Mouse (Mus musculus) liver, embryonic 16.5 days (tissue): Measurements from ENCODE around the gene Met. TPM values are rescaled to one million over a fixed set of nuclear protein-coding genes. Genes with fewer than 3 reads are reported as not detected.

Experiments used
- ATAC-seq: fragments of 200-750 bp; cut with Nextera tagmentation; 2 replicates; pipeline ENCODE4 v1.8.0; 2017; ENCODE audit warnings: low read depth, mild to moderate bottlenecking, moderate number of reproducible peaks, moderate library complexity
- H3K27ac ChIP-seq: fragments of 300-500 bp; sonication (generic); 2 replicates; pipeline ENCODE4 v1.5.1; 2014; ENCODE audit warnings: mild to moderate bottlenecking, low read length
- H3K27me3 ChIP-seq: fragments of 300-500 bp; sonication (generic); 2 replicates; pipeline ENCODE4 v1.6.1; 2014; ENCODE audit warnings: low read depth, low read length, mixed read lengths; ENCODE audit not compliant: control insufficient read depth, insufficient read depth
- H3K36me3 ChIP-seq: fragments of 300-500 bp; sonication (generic); 2 replicates; pipeline ENCODE4 v1.6.1; 2014; ENCODE audit warnings: mild to moderate bottlenecking; ENCODE audit not compliant: control insufficient read depth, insufficient read depth
- H3K4me1 ChIP-seq: fragments of 300-500 bp; sonication (generic); 2 replicates; pipeline ENCODE4 v1.6.1; 2014; ENCODE audit warnings: low read depth, low read length, mixed read lengths; ENCODE audit not compliant: control insufficient read depth
- H3K4me2 ChIP-seq: fragments of 300-500 bp; sonication (generic); 2 replicates; pipeline ENCODE4 v1.6.1; 2014; ENCODE audit warnings: low read depth, low read length, mixed read lengths
- H3K4me3 ChIP-seq: fragments of 300-500 bp; sonication (generic); 2 replicates; pipeline ENCODE4 v1.5.1; 2014; ENCODE audit warnings: low read depth, mild to moderate bottlenecking, low read length
- H3K9ac ChIP-seq: fragments of 300-500 bp; sonication (generic); 2 replicates; pipeline ENCODE4 v1.6.1; 2014; ENCODE audit warnings: low read depth, low read length
- H3K9me3 ChIP-seq: fragments of 300-500 bp; sonication (generic); replicated peaks from 2 replicates; pipeline ENCODE4 v1.6.1; 2016; ENCODE audit warnings: low read length; ENCODE audit not compliant: control insufficient read depth
- WGBS: fragments of 180-500 bp; shearing (Covaris S2); extraction: QIAGEN DNeasy Blood & Tissue Kit; methylation state at CpG from one replicate; pipeline ENCODE4 v1.1.7; 2014; ENCODE audit not compliant: insufficient replicate concordance; 5-methylcytosine and 5-hydroxymethylcytosine counted together
- polyA plus RNA-seq: library from polyadenylated mRNA; unstranded; fragments of >200 nt; fragmentation: Nextera tagmentation; extraction: Ambion mirVana; gene quantifications from 2 replicates; pipeline ENCODE4 v1.2.1, GENCODE M21; 2015

The Met gene
- polyA plus RNA-seq, 1 experiment from 2014 or later, result 6.9 TPM

DNA sequence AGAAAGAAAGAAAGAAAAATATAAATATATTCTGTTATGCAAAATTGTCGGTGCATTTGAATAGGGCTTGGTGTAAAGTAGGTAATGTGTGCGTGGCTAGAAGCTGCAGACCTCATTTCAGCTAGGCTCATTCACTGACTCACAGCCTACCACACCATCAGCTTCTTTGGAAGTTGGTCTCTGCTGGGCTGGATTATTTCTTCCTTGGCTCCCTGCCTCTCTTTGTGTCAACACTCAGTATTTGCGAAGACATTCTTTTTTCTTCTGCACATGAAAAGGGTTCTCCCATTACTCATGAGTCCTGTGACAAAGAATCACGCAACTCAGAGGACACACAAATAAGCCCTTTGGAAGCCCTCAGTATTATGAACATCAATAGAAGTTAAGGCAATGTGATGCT, 37.8 kb downstream of the Met start:
- 77% methylated on average over 4 of the region's 4 CpGs for WGBS
- Histone ChIP-seq H3K27ac (no peak overlapping the region), H3K9ac (no peak overlapping the region), H3K4me2 (no peak overlapping the region), H3K9me3 (no peaks in the 10 kb centered on the region), H3K36me3 (no peaks in the 10 kb centered on the region), H3K4me1 (peaks cover 4% of the 10 kb centered on the region), H3K4me3 (no peak overlapping the region), H3K27me3 (no peaks in the 10 kb centered on the region)
- no peak for ATAC-seq

DNA sequence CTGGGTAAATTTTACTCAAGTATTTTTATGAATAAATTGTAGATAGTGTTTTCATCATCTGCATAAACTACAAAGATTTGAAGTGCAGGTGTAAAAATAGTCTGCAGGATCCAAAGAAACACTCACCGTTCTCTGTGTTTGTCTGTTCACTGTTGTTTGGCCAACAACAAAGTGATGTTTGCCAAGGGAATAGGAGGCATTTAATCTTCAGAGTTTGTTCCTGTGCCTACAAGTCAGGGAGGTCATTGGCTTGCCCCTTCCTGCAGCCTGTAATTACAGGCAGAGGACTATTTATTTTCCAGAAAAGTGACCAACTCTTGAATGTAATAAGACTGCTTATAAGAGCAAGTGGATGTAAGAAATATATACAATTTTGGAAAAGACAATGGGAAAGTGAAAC, 38.7 kb downstream of the Met start:
- Histone ChIP-seq H3K9ac (no peak overlapping the region), H3K27ac (no peak overlapping the region; the same call in 1 of the 2 replicates), H3K4me2 (no peak overlapping the region), H3K36me3 (no peaks in the 10 kb centered on the region), H3K27me3 (no peaks in the 10 kb centered on the region), H3K4me3 (no peak overlapping the region), H3K4me1 (no peaks in the 10 kb centered on the region; the same call in 1 of the 2 replicates), H3K9me3 (no peaks in the 10 kb centered on the region)
- WGBS, result 54% methylated on average over 1 of the region's 1 CpGs
- no peak for ATAC-seq

DNA sequence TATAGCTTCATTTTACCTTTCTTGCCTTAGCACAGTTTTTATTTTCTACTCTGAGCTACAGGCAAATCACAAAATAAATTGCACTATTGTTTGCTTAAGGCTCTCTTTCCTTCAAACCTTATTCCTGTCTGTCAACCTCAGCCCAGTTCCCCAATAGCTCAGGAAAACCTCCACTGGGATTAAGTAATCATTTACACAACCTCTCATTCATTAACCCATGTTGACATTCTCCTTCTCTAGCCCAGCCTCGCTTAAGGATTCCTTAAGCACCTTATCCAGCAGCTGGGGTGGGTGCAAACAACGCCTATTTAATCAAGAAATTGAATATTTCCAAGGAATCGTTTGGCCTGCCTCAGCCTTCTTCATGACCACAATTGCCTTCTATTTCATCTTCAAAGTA, 40.1 kb downstream of the Met start:
- H3K9me3 ChIP-seq, result no peaks in the 10 kb centered on the region
- no peak overlapping the region for H3K4me3 ChIP-seq
- WGBS, result 45% methylated on average over 3 of the region's 3 CpGs
- ATAC-seq, result peak; percentile 77
- no peak overlapping the region for H3K9ac ChIP-seq
- no peaks in the 10 kb centered on the region for H3K27me3 ChIP-seq
- no peaks in the 10 kb centered on the region for H3K36me3 ChIP-seq
- H3K27ac ChIP-seq, result no peak overlapping the region
- H3K4me2 ChIP-seq, result no peak overlapping the region
- H3K4me1 ChIP-seq, result no peaks in the 10 kb centered on the region; the same call in 1 of the 2 replicates

DNA sequence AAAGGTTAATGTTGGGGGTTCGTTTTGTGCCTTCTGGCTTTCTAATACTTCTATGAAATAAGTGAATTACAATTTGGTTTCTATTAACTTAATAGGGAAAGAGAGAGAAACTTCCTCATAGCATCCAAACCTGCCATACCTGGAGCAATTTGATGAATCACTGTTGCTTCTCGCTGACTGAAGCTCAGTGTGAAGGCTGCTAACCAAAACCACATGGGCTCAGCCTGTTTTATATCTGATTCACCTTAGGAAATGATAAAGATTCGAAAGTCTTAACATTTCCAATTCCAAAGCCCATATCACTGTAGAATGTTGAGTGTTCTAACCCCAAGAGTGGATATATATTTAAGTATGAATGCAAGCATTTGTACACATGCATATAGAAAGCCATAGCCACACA, 41.9 kb downstream of the Met start:
- Histone ChIP-seq H3K36me3 (no peaks in the 10 kb centered on the region), H3K4me3 (no peak overlapping the region), H3K27me3 (no peaks in the 10 kb centered on the region), H3K9me3 (no peaks in the 10 kb centered on the region), H3K9ac (no peak overlapping the region), H3K4me1 (no peaks in the 10 kb centered on the region; the same call in 1 of the 2 replicates), H3K27ac (no peak overlapping the region), H3K4me2 (no peak overlapping the region)
- 44% methylated on average over 3 of the region's 3 CpGs for WGBS
- no peak for ATAC-seq

DNA sequence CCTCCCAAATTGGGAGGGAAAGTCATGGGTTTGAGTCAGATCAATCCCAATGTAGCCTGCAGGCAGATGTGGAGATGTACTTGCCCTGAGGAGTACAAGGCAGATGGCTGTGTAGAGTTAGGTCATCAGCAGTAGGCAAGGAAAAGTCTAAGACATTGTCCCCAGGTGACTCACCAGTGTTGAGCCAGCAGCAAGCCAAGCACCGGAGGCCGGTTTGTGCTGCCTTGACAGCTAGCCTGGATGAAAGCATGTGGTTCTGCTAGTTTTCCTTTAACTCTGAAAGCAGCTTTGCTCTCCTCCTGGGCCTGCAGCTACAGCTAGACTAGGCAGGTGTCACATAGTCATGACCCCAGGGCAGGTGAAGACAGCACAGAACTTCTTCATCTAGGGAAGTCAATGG, 43.2 kb downstream of the Met start:
- no peaks in the 10 kb centered on the region; the same call in 1 of the 2 replicates for H3K4me1 ChIP-seq
- no peak overlapping the region for H3K4me2 ChIP-seq
- no peaks in the 10 kb centered on the region for H3K27me3 ChIP-seq
- no peak overlapping the region for H3K27ac ChIP-seq
- no peak overlapping the region for H3K4me3 ChIP-seq
- no peaks in the 10 kb centered on the region for H3K9me3 ChIP-seq
- H3K9ac ChIP-seq, result no peak overlapping the region
- H3K36me3 ChIP-seq, result no peaks in the 10 kb centered on the region
- ATAC-seq, result no peak
- WGBS, result 65% methylated on average over 2 of the region's 2 CpGs

GRCm38 (mm10) chr6:17508184-17508583, 44.6 kb downstream of the Met start:
- no peak overlapping the region for H3K27ac ChIP-seq

DNA sequence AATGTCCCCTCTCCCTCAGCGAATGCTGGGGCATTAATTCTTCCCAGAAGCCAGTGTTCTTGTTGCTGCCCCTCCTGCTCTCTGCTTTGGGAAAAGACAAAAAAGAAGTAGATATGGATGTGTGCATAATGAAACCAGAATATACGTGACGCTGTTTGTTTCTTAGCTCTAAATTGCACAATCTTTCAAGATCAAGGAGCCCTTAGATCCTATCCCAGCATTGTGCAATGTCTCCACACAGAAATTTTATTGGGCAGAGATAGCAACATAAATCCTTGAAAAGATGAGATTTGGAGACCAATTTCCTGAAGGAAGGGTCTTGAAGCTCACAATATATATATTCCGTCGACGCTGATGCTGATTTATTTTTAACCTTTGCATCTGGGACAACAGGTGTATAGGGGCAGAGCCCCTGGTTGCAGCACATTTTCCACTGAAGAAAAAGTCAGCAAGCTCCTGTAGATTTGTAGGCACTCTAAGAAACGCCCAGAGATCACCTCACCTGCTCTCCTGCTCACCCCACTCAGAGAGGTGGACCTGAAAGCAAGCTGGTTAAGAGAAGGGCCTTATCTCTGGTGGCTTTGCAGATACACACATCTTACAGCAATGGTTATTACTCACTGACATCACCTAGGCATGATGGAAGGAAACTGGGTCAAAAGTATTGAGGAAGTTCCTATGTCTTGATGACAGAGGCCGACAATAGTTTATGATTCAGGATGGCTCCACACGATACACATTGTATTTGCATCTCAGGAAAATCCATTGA, 45.2 kb downstream of the Met start:
- no peak overlapping the region for H3K4me3 ChIP-seq
- no peaks in the 10 kb centered on the region for H3K27me3 ChIP-seq
- H3K4me1 ChIP-seq, result no peaks in the 10 kb centered on the region; the same call in 1 of the 2 replicates
- 55% methylated on average over 9 of the region's 9 CpGs for WGBS
- H3K4me2 ChIP-seq, result no peak overlapping the region
- H3K9me3 ChIP-seq, result no peaks in the 10 kb centered on the region
- no peak overlapping the region for H3K27ac ChIP-seq
- H3K9ac ChIP-seq, result no peak overlapping the region
- H3K36me3 ChIP-seq, result no peaks in the 10 kb centered on the region
- no peak for ATAC-seq

More at GRCm38 (mm10) chr6:17508184-17508583, 44.6 kb downstream of the Met start:
- no peaks in the 10 kb centered on the region for H3K36me3 ChIP-seq
- no peak overlapping the region for H3K4me2 ChIP-seq
- peak; percentile 73 for ATAC-seq
- H3K27me3 ChIP-seq, result no peaks in the 10 kb centered on the region
- H3K9me3 ChIP-seq, result no peaks in the 10 kb centered on the region
- no peak overlapping the region for H3K4me3 ChIP-seq
- whole genome bisulfite sequencing, result 44% methylated on average over 5 of the region's 5 CpGs
- H3K4me1 ChIP-seq, result no peaks in the 10 kb centered on the region; the same call in 1 of the 2 replicates
- no peak overlapping the region for H3K9ac ChIP-seq

GRCm38 (mm10) chr6:17513381-17513780, 49.8 kb downstream of the Met start:
- 73% methylated on average over 15 of the region's 15 CpGs for WGBS

GRCm38 (mm10) chr6:17515775-17516460, 52.3 kb downstream of the Met start:
- H3K27ac ChIP-seq, result no peak overlapping the region

More at GRCm38 (mm10) chr6:17513381-17513780, 49.8 kb downstream of the Met start:
- H3K4me1 ChIP-seq, result no peaks in the 10 kb centered on the region; the same call in 1 of the 2 replicates
- no peak overlapping the region for H3K4me2 ChIP-seq
- no peak overlapping the region for H3K27ac ChIP-seq
- no peaks in the 10 kb centered on the region for H3K9me3 ChIP-seq
- H3K4me3 ChIP-seq, result no peak overlapping the region
- H3K36me3 ChIP-seq, result no peaks in the 10 kb centered on the region
- ATAC-seq, result peak; percentile 45; the same call in 1 of the 2 replicates
- no peak overlapping the region for H3K9ac ChIP-seq
- no peaks in the 10 kb centered on the region for H3K27me3 ChIP-seq

More at GRCm38 (mm10) chr6:17515775-17516460, 52.3 kb downstream of the Met start:
- ATAC-seq, result no peak
- Histone ChIP-seq H3K9me3 (no peaks in the 10 kb centered on the region), H3K4me1 (no peaks in the 10 kb centered on the region; the same call in 1 of the 2 replicates), H3K27me3 (no peaks in the 10 kb centered on the region), H3K36me3 (no peaks in the 10 kb centered on the region), H3K4me2 (no peak overlapping the region), H3K4me3 (no peak overlapping the region), H3K9ac (no peak overlapping the region)
- 36% methylated on average over 7 of the region's 7 CpGs for WGBS
